Mouse (Mus musculus) cerebellum, adult 18-20 months (tissue): ENCODE results near the gene Scn4a.

Experiments used
- DNase-seq, 2 experiments: peaks; one replicate each; pipeline ENCODE4 v3.0.0; 2021

Scn4a gene

DNA sequence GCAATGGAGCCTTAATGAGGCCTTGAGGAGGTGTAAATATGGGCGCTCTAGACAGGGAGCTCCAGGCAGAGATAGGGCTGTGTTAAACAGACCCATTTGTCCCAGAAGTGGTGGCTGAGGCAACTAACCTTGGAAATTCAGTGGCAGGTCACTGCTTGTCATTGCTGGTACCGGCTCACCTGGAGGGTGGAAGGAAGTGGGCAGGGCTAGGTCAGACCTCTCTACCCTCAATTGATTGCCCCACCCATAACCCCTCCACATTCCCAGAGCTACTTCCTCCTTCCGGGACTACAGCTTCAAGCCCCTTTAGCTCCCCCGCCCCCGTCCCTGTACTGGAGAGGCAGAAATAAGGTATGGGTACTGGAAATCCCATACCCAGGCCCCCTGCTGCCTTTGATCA lies 39.6 kb downstream of the Scn4a start:
- DNase-seq, result no peak

DNA sequence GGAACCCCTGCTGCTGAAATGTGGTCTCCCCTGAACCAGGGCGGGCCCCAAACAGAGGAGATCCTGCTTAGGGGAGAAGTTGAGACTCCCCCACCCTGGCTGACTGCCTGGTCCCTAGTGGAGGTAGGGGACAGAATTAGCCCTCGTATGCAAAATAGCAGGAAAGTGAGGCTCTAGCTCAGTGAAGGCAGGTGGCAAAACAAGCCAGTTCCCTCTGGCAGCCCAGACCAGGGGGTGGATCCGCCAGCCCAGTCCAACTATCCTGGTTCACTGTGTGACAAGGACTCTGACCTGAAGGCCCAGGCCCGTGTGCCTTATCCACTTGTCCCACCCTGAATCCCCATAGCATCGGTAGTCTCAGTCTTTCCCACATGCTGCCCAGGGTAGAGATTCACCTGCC lies 43.0 kb downstream of the Scn4a start:
- DNase-seq, result no peak

DNA sequence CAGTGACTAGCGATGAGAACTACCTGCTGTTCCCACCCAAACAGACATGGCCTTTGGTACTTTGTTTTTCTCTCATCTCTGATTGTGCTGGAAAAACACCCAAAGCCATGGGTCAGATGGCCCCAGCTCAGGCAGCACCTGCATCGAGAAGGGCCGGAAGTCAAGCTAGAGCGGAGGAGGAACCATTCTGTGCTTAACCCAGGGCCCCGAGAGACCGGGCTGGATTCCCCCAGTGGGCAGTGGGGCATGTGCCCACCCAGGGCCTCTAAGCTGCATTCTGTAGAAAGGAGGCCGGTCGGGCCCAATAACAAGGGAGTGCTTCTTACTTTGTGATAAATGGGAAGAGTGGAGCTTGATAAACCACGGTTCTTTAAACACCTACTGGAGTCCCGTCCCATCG lies 44.9 kb downstream of the Scn4a start:
- no peak for DNase-seq

DNA sequence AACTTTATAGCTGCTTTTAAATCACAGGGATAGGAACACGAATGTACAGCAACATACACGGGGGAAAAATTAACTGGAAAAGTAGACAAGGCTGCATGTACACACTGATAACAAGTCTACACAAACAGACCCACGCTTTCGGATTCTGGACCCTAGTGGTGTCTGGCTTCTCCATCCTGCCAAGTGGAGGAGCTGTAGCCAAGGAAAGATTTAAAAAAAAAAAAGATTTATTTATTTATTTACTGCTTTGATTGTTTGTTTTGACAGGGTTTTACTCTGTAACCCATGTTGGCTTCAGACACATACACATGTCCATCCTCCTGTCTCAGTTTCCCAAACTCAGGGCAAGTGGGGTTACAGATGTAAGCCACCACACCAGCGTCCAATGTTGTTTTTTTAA lies 45.7 kb downstream of the Scn4a start:
- no peak for DNase-seq

DNA sequence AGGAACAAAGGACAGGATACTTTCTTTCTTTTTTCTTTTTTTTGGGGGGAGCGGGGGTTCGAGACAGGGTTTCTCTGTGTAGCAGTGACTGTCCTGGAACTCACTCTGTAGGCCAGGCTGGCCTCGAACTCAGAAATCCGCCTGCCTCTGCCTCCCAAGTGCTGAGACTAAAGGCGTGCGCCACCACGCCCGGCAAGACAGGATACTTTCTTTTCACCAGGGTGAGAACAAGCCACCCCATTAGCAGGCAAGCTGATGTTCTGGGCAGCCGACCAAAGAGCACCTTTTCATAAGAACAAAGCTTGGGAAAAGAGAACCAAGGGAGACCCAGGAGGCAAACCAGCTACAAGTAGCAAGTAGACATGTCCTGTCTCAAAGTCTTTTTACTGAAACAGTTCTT lies 46.3 kb downstream of the Scn4a start:
- no peak for DNase-seq

DNA sequence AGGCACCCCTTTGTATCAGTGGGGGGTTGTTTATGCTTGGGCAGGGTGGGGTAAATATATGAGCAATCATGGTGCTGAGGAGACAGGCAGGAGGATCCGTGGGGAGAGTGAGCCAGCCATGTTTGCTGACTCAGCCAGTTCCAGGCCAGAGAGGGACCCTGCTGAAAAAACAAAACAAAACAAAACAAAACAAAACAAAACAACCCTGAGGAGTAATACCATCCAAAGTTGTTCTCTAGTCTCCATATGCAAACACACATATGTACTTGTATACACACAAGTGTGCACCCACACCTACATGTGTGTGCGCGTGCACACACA lies 47.1 kb downstream of the Scn4a start:
- no peak for DNase-seq

DNA sequence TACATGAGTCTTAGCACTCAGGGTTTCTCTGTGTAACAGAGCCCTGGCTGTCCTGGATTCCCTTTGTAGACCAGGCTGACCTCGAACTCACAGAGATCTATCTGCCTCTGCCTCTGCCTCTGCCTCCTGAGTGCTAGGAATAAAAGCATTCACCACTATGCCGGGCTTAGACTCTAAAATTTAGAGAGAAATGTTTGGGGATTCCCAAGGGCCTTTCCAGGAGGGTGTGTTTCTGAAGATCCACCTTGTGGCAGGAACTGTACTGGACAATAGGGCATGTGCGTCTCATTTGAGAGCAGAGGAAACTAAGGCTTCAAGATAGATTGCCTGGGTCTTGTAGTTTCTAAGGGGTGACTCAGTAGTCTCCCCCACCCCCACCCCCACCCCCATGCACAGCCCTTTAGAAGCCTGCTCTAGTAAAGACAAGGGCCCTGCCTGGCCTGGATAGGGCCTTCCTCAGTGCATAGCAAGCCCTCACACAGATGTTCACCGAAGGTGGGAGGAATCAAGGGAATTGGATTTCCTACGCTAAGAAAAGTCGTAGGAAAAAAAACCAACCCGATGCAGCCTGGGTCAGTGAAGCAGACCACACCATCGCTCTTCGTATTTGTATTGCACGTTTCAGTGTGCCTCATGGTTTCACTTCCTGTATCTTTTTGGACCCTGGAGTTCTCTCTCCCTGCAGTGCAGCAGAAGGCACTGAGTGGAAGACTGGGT lies 47.6 kb downstream of the Scn4a start:
- DNase-seq, result no peak

DNA sequence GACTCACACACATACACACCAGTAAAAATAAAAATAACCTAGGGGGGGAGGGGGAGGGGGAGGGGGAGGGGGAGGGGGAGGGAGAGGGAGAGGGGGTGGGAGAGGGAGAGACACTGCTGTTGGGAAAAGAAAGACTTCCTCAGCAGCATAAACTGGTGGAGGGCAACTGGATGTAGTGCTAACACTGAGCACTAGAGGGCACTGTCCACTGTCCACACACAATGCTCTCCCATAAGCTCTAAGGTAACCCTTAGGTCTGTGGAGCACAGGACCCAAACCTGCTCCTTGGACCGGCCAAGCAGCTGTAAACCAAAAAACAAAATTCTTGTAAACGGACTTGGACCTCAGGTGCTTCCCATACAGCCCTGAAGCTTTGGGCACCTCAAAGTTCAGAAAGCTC lies 50.5 kb downstream of the Scn4a start:
- DNase-seq, result peak; percentile 66 to 76

DNA sequence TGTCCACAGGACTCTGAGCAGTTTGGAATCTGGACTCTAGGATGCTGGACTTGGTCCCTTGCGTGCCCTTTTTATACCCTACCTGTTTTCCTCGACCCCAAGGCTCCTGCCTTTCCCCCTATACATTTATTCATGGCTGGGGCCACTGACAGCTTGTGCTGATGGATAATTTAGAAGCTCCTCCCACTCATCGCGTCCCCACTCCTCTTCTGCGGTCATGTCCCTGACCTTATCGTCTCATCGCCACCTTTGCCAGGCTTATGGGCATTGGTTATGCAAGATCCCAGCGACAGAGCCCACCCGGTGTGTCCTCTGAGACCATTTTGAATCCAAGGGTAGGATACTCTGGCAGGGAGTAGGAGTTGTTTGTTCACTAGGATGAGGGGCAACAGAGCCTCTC lies 51.3 kb downstream of the Scn4a start, which contains the start of gene Gh:
Gene Gh, minus strand, starts transcription at position 101 of the 400 bp plus-strand sequence.
- DNase-seq, result no peak

DNA sequence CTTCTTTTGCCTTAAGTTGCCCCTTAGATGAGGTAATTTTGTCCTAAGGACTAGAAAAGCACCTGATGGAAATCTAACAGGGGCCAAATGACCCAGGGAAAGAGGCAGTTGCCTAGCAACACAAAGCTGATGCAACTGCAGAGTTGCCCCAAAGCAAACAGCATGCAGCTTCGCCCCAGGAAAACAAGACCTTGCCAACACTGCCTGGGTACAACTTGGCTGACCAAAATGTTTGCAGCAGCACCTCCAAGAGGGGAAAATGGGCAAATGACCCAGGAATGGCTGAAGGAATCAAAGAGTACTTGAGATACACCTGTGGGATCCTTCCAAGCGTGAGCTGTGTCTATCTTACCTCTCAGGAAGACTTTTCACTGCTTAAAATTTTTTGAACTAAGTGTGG lies 61.2 kb downstream of the Scn4a start:
- DNase-seq, result peak; percentile 84 to 91

DNA sequence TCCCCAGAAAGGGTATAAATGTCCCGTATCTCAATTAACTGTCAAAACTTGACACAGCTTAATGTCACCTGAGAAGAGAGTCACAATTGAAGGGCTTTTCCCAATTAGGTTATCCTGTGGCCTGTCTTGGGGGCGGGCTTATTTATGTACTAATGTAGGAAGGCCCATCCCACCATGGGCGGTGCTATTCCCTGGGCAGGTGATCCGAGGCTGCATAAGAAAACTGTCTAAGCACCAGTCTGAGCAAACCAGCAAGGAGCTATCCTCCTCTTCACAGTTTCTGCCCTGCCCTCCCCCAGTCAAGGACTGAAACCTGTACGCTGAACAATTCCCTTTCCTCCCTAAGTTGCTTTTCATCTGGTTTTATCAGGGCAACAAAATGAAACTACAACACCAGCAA lies 62.7 kb downstream of the Scn4a start:
- DNase-seq, result no peak

DNA sequence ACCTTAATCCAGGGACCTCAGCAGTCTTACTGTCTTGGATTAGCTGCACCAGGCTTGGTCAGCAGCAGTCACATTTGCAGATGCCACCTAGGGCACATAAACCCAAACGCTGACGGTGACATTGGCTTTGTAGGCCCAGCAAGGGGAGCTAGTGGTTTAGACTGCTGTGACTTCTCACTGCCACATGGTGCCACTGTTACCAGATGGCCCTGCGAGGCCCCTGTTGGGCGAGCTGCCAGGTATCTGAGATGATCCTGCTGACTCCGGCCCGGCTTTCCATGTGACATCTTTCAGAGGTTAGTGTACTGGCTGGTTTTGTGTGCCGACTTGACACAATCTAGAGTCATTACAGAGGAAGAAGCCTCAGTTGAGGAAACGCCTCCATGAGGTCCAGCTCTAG lies 63.7 kb downstream of the Scn4a start:
- DNase-seq, result peak; percentile 91 to 94

DNA sequence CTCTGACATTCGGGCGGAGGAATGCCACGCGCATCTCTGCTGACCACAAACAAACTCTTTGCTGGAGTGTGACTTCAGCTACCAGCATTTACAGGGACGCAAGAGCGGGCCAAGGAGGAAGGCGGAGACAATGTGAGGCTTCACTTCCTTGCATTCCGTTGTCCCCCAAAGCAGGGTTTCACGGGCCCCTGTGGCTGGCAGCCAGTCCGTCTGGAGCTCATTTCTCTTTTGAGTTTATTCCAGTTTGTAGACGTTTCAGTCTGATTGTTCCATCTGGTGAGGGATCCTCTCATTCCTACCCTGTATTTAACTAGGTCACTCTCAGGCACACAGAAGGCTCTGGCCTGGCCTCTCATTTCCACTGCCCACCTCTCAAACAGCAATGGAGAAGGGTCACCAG lies 66.1 kb downstream of the Scn4a start:
- peak; percentile 82 to 85 for DNase-seq

DNA sequence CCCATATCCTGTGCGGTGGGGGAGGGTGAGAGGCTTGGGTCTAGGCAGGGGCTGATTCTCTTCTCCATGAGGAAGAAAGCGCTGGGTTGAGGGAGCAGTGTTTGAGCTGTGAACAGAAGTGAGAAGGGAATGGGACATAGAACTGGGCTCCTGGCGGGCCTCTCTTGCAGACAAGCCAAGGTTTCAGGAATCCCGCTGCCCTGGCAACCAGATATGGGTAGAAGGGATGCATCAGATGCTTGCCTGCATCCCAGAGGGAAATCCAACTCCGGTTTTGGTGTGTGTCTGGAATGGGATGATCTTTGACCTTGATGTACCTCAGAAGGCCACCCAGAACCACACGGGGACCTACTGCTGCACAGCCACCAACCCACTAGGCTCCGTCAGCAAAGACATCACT lies 66.9 kb downstream of the Scn4a start:
- peak; percentile 49 to 53 for DNase-seq

DNA sequence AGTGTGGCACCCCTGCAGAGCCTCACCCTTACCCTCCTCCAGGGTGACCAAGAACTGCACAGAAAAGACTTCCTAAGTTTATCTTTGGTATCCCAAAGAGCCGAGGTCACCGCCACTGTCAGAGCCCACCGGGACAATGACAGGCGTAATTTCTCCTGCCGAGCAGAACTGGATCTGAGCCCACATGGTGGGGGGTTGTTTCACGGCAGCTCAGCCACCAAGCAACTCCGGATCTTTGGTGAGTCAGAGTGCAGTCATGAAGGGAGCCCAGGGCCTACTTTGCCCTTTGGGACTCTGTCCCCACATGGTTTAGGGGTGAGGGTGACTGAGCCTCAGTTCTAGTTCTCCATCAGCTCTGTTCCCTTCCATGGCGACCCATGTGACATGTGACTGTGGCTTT lies 69.0 kb downstream of the Scn4a start:
- peak in 1 of 2 experiments; percentile 28 for DNase-seq

DNA sequence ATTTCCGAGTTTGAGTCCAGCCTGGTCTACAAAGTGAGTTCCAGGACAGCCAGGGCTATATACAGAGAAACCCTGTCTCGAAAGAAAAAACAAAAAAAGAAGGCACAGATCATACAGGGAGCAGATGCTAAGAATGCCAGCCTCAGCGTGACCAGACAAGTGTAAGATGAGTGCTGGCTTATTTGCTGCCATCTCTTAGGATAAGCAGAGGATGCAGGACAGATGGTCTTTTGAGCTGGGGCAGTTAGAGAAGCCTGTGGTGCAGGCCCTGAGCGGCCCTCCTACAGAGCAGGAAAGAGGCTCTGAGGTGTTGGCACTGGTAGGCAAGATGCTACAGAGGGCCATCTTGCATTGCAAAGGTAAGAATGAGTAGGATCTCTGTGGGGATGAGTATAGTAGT lies 69.7 kb downstream of the Scn4a start:
- peak; percentile 52 to 54 for DNase-seq

DNA sequence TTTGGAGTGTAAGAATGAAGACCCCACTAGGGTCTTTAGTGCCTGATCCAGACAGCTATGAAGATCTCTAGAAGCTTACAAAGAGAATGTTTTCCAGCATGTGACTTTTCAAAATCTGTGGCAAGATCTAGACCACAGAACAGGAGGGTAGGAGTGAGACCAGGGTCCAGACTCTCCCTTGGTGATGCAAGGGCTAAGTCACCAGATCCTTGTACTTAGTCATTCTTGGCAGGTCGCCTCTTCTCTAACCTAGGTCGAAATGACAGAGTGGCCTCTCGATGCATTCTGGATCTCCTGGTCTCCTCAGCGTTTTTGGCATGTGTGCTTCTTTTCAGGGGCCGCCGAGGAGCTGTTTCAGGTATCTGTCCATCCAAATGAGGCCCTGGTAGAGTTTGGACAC lies 70.6 kb downstream of the Scn4a start:
- no peak for DNase-seq

DNA sequence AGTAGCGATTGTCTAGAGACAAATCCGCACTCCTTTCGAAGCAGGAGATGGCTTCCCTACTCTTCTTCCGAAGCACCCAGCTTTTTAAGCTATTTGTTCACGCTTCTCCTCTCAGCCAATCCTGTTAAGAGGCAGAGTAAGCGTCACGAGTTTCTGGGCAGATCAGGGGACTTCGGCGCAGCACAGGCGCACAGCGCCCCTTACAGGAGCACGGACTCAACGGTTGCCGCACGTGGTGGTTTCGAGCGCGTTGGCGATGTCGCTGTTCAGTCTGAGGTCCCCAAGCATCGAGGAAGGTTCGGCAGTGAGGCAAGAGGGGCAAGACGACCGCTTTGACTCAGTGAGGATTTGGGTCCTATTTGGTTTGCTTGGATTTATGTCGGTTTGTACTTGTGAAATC lies 76.6 kb downstream of the Scn4a start, which contains the start of gene Tcam1:
Gene Tcam1, plus strand, starts transcription at position 219 of the 400 bp plus-strand sequence.
- DNase-seq, result peak; percentile 93 to 96

DNA sequence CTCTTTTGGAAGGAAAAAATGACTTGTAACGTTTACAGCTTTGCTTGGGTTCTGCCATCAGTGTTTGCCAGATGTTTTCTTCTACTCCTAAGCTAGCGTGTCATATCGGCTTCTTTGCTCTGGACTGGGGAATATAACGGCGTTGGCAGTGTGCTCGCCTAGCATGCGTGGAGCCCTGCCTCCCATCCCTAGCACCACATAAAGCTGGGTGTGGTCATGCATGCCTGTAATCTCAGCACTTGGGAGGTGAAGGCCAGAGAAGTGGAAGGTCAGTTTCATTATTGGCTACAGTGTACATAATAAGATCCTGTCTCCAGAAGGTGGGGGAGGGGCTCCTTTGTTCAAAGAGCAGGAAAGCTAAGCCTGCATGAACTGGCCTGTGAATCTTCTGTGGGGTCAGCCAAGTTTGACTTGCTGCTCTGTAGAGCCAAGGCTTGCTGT lies 78.1 kb downstream of the Scn4a start:
- no peak for DNase-seq

DNA sequence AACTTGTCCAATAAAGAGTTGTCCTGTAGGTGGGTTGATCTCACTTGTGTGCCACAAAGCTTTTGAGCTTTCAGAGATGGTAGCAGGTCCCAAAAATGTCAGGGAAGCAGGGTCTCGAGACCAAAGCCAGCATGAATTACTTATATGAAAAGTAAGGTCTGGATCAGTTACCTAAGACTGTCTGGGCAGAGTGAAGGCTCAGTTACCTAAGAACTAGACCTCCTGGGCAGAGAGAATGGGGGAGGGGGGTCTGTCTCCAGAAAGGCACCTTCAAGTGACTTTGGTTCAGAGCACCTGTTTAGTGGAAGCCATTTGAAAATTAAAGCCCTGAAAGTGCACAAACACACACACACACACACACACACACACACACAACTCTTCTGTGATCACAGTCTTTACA lies 78.7 kb downstream of the Scn4a start:
- no peak for DNase-seq

DNA sequence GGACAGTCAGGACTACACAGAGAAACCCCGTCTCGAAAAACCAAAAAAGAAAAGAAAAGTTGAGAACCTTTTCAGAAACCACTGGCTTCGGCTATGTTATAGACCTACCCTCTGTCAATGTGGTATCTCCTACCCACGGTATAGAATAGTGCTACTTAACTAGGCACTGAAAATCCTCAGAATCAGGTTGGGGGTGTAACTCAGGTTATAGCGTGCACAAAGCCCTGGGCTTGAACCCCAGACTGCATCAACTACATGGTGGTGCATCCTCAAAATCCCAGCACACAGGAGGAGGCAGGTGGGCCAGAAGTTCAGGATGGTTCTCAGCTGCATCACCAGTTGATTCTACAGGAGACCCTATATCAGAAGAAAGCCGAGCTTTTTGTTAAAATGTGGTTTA lies 79.3 kb downstream of the Scn4a start:
- DNase-seq, result no peak

DNA sequence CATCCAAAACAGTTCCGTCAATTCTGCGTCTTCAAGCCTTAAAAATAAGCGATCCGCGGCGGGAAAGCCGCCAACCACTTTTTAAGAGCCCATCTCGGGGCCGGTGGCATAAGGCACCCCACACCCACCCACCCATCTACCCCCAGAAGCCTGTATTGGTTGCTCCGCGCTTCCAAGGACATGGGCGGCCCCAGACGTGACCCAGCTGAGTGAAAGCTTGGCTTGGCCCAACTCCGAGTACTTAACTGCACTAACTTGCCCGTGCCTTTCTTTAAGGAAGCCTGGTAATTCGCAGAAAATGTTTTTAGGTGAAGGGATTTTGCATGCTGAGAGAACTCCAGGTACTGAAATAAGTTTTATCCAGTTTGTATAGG lies 79.8 kb downstream of the Scn4a start:
- no peak for DNase-seq

DNA sequence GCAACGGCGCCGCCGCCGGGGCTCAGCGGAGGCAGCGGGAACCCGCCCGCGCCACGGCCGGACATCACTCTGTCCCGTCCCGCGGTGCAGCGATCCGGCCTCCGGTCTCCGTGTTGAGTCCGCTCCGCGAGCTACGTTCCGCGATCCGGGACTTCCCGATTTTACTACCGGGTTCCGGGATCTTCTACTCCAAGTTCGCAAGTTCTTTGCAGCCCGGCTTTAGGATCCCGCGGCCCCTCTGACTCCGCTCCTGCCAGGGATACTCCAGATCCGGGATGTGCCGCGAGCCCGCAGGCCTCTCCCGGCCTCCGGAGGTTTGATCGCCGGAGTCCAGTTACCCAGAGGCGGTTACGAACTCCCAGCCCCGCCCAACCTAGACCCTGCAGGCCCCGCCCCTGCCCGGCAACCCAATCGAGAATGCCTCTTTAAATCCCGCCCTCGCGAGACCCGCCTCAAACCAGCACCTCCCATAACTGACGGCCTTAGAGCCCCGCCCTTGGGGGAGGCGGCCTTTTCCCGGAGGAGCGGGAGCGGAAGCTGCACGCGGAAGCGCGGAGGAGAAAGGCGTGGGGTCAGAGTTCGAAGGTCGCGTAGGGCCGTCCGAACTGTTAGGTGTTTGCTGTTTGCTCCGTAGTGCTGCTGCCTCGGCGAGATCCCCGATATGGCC lies 80.3 kb downstream of the Scn4a start, which contains the start of gene Smarcd2:
Gene Smarcd2, minus strand, starts transcription at position 329 of the 667 bp plus-strand sequence.
- DNase-seq, result peak; percentile 98 to 100

DNA sequence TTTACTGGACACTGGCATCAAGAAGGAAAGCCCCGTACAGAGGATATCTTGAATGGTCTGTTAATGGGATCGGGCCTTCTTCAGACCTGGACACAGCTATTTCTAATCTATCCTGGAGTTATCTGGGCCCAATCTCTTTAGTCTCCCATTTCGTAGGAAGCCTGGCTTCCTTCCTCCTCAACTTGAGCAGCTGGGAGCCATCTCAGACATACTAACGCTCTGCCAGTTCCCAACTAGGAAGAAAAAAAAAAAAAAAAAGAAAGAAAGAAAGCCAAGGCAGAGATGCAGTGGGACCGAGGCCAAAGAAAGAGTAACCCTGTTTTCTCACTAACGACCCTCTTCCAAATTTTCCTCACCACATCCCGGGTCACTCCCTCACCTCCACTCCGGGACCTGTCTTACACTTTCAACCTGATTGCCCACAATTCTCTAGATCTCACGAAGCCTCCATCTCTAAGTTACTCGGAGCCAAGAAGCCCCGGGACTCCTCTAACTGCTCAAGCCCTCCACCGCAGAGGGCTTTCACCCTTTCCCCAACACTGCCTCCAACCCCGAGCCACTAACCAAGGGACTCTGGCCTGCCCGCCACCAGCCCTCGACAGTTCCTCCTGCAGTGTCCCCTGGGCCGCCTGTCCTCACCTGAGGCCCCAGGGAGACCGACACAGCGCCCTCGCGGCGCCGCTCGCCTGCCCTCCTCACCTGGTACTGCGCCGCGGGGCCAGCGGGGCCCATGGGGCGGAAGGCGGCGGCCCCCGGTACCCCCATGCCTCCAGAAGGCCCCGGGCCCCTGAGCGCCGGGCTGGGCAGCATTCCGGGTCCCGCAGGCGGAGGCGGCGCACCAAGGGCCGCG lies 81.1 kb downstream of the Scn4a start:
- DNase-seq, result peak in 1 of 2 experiments; percentile 46
